Mouse (Mus musculus): Measurements from ENCODE around the gene Tmem132c. TPM values are rescaled to one million over a fixed set of nuclear protein-coding genes. Genes with fewer than 3 reads are reported as not detected.

Tmem132c gene
- polyA plus RNA-seq, 1 experiment = not detected

- TF ChIP-seq CTCF (IDR thresholded peaks at IDR 0.05; ENCODE audit: insufficient read depth, low read depth, low read length) (no peak), POLR2A (IDR thresholded peaks at IDR 0.05; ENCODE audit: insufficient read depth, low read depth, low read length) (no peak)
- no peak overlapping the region for H3K27ac ChIP-seq (ENCODE audit: insufficient read depth, low read depth, low read length)
- 70% methylated on average over 3 of the region's 3 CpGs for WGBS
- no peaks in the 10 kb centered on the region for H3K4me1 ChIP-seq (ENCODE audit: control insufficient read depth, insufficient read depth, low read length)
- no peak overlapping the region for H3K4me3 ChIP-seq (ENCODE audit: insufficient read depth, low read depth, low read length)
Measured at GRCm38 (mm10) chr5:127271145-127271544, 29.5 kb downstream of the Tmem132c start.

- TF ChIP-seq CTCF (IDR thresholded peaks at IDR 0.05; ENCODE audit: insufficient read depth, low read depth, low read length) = no peak
- no peak for TF ChIP-seq POLR2A (IDR thresholded peaks at IDR 0.05; ENCODE audit: insufficient read depth, low read depth, low read length)
- WGBS = 82% methylated on average over 9 of the region's 9 CpGs
Measured at GRCm38 (mm10) chr5:127279462-127279861, 37.9 kb downstream of the Tmem132c start.

GRCm38 (mm10) chr5:127281186-127281585 lies 39.6 kb downstream of the Tmem132c start:
- 84% methylated on average over 4 of the region's 4 CpGs for WGBS
- TF ChIP-seq CTCF (IDR thresholded peaks at IDR 0.05; ENCODE audit: insufficient read depth, low read depth, low read length) (no peak), POLR2A (IDR thresholded peaks at IDR 0.05; ENCODE audit: insufficient read depth, low read depth, low read length) (no peak)
- Histone ChIP-seq H3K4me3 (ENCODE audit: insufficient read depth, low read depth, low read length) (no peak overlapping the region), H3K4me1 (ENCODE audit: control insufficient read depth, insufficient read depth, low read length) (no peaks in the 10 kb centered on the region), H3K27ac (ENCODE audit: insufficient read depth, low read depth, low read length) (no peak overlapping the region)

More at GRCm38 (mm10) chr5:127279462-127279861, 37.9 kb downstream of the Tmem132c start:
- Histone ChIP-seq H3K27ac (ENCODE audit: insufficient read depth, low read depth, low read length) (no peak overlapping the region), H3K4me3 (ENCODE audit: insufficient read depth, low read depth, low read length) (no peak overlapping the region), H3K4me1 (ENCODE audit: control insufficient read depth, insufficient read depth, low read length) (no peaks in the 10 kb centered on the region)

DNA sequence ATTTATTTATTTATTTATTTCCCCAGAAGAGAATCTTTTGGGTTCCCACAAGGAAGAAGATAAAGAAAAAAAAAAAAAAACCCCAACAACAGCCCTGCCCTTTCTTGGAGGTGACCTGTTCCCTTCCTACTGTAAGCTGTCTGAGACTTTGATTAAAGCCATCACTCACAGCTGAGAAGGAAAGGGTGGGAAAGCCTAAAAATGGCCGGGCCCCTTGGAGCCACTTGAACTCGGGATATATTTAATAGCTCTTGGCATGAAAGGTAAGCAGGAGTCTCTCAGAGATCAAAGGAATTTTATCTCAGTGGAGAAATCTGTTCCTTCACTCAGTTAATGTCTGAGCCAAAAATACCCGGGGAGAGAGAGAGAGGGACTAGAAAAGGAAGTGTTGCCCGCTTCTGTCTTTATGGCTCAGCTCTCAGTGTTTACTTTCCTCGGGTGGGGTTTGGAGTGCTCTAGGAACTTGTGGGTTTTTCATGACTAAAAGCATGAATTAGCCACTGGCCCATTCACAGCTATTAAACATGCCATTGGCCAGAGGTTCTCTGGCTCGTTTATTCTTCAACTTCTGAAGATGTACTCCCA lies 41.0 kb downstream of the Tmem132c start:
- TF ChIP-seq CTCF (IDR thresholded peaks at IDR 0.05; ENCODE audit: insufficient read depth, low read depth, low read length) (no peak), POLR2A (IDR thresholded peaks at IDR 0.05; ENCODE audit: insufficient read depth, low read depth, low read length) (no peak)

GRCm38 (mm10) chr5:127286886-127287285 lies 45.3 kb downstream of the Tmem132c start:
- TF ChIP-seq POLR2A (IDR thresholded peaks at IDR 0.05; ENCODE audit: insufficient read depth, low read depth, low read length) (no peak), CTCF (IDR thresholded peaks at IDR 0.05; ENCODE audit: insufficient read depth, low read depth, low read length) (no peak)
- no peaks in the 10 kb centered on the region; the same call in 1 of the 2 replicates for H3K4me1 ChIP-seq (ENCODE audit: control insufficient read depth, insufficient read depth, low read length)
- no peak overlapping the region for H3K4me3 ChIP-seq (ENCODE audit: insufficient read depth, low read depth, low read length)
- WGBS = 45% methylated on average over 5 of the region's 5 CpGs
- no peak overlapping the region for H3K27ac ChIP-seq (ENCODE audit: insufficient read depth, low read depth, low read length)

More for the DNA sequence above, 41.0 kb downstream of the Tmem132c start:
- H3K27ac ChIP-seq (ENCODE audit: insufficient read depth, low read depth, low read length) = no peak overlapping the region
- 53% methylated on average over 6 of the region's 6 CpGs for WGBS
- H3K4me3 ChIP-seq (ENCODE audit: insufficient read depth, low read depth, low read length) = no peak overlapping the region
- no peaks in the 10 kb centered on the region for H3K4me1 ChIP-seq (ENCODE audit: control insufficient read depth, insufficient read depth, low read length)

DNA sequence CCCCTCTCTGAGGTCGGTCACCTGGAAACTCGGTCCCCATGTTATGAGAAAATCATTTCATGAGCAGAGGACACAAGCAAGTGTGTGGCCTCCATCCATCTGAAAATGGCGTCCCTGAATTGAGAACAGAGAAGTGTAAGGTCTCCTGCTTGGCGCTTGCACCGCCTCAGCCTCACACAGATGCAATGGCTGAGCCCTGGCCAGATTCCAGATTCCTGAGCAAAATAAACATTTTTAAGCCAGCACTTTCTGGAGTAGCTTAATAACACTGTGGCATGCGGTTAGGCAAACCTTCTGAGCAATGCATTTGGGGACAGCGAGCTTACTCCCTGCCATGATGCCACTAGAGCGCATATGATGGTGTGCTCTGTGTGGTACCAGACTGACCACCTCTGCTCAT lies 48.1 kb downstream of the Tmem132c start:
- Histone ChIP-seq H3K4me3 (ENCODE audit: insufficient read depth, low read depth, low read length) (no peak overlapping the region), H3K27ac (ENCODE audit: insufficient read depth, low read depth, low read length) (no peak overlapping the region), H3K4me1 (ENCODE audit: control insufficient read depth, insufficient read depth, low read length) (no peaks in the 10 kb centered on the region; the same call in 1 of the 2 replicates)
- WGBS = 95% methylated on average over 8 of the region's 8 CpGs
- TF ChIP-seq POLR2A (IDR thresholded peaks at IDR 0.05; ENCODE audit: insufficient read depth, low read depth, low read length) = no peak

GRCm38 (mm10) chr5:127290461-127291250 lies 49.0 kb downstream of the Tmem132c start:
- WGBS = 77% methylated on average over 17 of the region's 17 CpGs
- Histone ChIP-seq H3K4me3 (ENCODE audit: insufficient read depth, low read depth, low read length) (no peak overlapping the region), H3K27ac (ENCODE audit: insufficient read depth, low read depth, low read length) (no peak overlapping the region), H3K4me1 (ENCODE audit: control insufficient read depth, insufficient read depth, low read length) (no peaks in the 10 kb centered on the region; the same call in 1 of the 2 replicates)
- TF ChIP-seq POLR2A (IDR thresholded peaks at IDR 0.05; ENCODE audit: insufficient read depth, low read depth, low read length) (no peak), CTCF (IDR thresholded peaks at IDR 0.05; ENCODE audit: insufficient read depth, low read depth, low read length) (no peak)

DNA sequence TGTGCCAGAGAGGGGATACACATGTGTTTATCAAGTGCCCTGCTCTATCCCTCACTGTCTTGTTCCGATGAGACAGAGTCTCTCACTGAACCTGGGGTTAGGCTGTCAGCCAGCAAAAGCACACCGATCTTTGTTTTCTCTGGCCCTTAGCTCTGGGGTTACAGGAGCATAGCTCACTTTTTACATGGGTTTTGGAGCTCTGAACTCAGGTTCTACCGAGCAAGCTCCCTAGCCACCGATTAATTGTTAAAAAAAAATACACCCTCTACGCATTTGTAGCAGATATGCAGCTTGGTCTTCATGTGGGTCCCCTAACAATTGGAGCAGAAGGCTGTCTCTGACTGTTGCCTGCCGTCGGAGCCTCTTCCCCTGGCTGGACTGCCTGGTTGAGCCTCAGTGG lies 50.0 kb downstream of the Tmem132c start:
- Histone ChIP-seq H3K4me3 (ENCODE audit: insufficient read depth, low read depth, low read length) (no peak overlapping the region), H3K4me1 (ENCODE audit: control insufficient read depth, insufficient read depth, low read length) (no peaks in the 10 kb centered on the region; the same call in 1 of the 2 replicates), H3K27ac (ENCODE audit: insufficient read depth, low read depth, low read length) (no peak overlapping the region)
- 84% methylated on average over 7 of the region's 7 CpGs for WGBS
- TF ChIP-seq POLR2A (IDR thresholded peaks at IDR 0.05; ENCODE audit: insufficient read depth, low read depth, low read length) = no peak
- TF ChIP-seq CTCF (IDR thresholded peaks at IDR 0.05; ENCODE audit: insufficient read depth, low read depth, low read length) = no peak

DNA sequence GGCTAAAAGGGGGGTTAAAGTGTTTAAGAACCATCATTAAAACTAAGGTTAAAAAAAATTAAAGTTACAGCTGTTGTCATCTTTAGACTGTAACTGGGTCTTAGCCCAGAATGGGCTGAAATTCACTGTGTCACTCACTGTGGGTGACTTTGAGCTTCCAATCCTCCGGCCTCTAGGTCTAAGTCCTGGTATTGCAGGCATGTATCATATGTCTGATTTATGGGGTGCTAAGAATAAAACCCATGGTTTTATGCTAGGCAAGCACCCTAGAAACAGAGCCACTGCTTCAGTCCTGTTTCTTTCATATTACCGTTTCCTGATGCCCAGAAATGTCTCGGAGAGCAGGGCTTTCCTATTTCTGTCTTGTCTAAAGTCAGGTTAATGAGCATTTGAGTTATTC lies 52.1 kb downstream of the Tmem132c start:
- TF ChIP-seq CTCF (IDR thresholded peaks at IDR 0.05; ENCODE audit: insufficient read depth, low read depth, low read length) (no peak), POLR2A (IDR thresholded peaks at IDR 0.05; ENCODE audit: insufficient read depth, low read depth, low read length) (no peak)
- WGBS = 91% methylated on average over 3 of the region's 3 CpGs
- no peak overlapping the region for H3K4me3 ChIP-seq (ENCODE audit: insufficient read depth, low read depth, low read length)

More for the DNA sequence above, 52.1 kb downstream of the Tmem132c start:
- no peaks in the 10 kb centered on the region; the same call in 1 of the 2 replicates for H3K4me1 ChIP-seq (ENCODE audit: control insufficient read depth, insufficient read depth, low read length)
- no peak overlapping the region for H3K27ac ChIP-seq (ENCODE audit: insufficient read depth, low read depth, low read length)

All from olfactory bulb, adult 2 months (tissue).